Mouse (Mus musculus) NIH3T3 (cell line): ENCODE measurements around the gene Ttf2.

Experiments
- DNase-seq: peaks from one replicate; pipeline ENCODE4 v3.0.0-alpha.2; 2012; ENCODE audit warnings: low read depth

Ttf2 gene

GRCm38 (mm10) chr3:100911498-100912213 lies 57.8 kb downstream of the Ttf2 start:
- peak; percentile 32 for DNase-seq

GRCm38 (mm10) chr3:100911026-100911425 lies 58.4 kb downstream of the Ttf2 start:
- no peak for DNase-seq

- DNase-seq: no peak
These were observed 58.8 kb downstream of the Ttf2 start for GRCm38 (mm10) chr3:100910621-100911020.

GRCm38 (mm10) chr3:100908594-100908993 lies 60.9 kb downstream of the Ttf2 start:
- DNase-seq: no peak

GRCm38 (mm10) chr3:100906916-100907315 lies 62.5 kb downstream of the Ttf2 start:
- no peak for DNase-seq

GRCm38 (mm10) chr3:100906128-100906527 lies 63.3 kb downstream of the Ttf2 start:
- DNase-seq: no peak

GRCm38 (mm10) chr3:100895500-100895899 lies 74.0 kb downstream of the Ttf2 start:
- DNase-seq: no peak

- DNase-seq: peak; percentile 72
These were observed 76.8 kb downstream of the Ttf2 start for GRCm38 (mm10) chr3:100892383-100893335.

GRCm38 (mm10) chr3:100890406-100890805 lies 79.1 kb downstream of the Ttf2 start:
- DNase-seq: no peak

GRCm38 (mm10) chr3:100889234-100889633 lies 80.2 kb downstream of the Ttf2 start:
- peak; percentile 74 for DNase-seq
